Mouse (Mus musculus) thymus, postnatal 10 days (tissue): ENCODE measurements around the gene Mb21d2.

Experiments used
- DNase-seq, 2 experiments: peaks; one replicate each; pipeline ENCODE4 v3.0.0; 2021; ENCODE audit warnings: low spot score in 2 of 2

The Mb21d2 gene

DNA sequence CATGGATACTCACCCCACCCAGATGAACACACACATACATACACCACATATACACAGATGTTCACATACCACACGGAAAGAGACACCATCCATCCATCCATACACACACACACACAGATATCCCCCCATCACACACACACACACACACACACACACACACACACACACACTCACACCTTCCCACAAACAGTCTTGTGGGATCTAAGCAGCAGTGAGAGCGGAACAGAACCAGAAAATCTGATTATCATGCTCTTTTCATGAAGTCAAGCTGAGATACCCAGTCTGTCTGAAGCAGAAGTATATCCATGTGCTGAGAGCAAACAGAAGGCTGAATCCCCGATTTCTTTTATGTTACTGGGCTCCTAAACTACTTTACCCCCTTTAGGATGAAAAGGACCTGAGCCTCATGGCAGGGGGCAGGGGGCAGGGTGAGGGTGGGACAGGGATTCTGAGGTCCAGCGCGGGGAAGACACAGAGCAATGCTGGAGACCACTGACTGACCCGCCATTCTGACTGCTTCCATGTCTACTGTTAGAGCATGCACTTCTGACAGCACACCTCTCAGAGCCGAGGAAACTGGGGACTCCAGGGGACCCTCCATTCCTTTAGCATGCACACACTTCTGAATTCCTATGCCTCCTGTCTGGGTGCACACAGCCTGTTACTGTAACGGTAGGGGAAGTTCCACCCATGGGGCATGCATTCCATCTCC is 62.7 kb downstream of the Mb21d2 start:
- no peak for DNase-seq

DNA sequence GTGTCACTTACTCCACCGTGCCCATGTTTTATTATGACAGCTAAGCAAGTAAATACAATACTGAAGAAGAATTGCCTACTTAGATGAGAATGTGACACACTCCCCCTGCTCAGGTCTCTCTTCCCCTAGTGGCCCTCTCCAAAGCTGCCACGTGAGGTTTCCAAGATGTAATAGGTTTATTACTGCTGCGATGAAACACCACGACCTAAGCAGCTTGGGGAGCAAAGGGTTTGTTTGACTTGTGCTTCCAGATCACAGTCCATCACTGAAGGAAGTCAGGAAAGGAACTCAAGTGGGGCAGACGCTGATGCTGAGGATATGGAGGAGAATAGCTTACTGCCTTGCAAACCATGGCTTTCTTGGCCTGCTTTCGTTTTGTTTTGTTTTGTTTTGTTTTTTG is 65.9 kb downstream of the Mb21d2 start:
- no peak for DNase-seq

DNA sequence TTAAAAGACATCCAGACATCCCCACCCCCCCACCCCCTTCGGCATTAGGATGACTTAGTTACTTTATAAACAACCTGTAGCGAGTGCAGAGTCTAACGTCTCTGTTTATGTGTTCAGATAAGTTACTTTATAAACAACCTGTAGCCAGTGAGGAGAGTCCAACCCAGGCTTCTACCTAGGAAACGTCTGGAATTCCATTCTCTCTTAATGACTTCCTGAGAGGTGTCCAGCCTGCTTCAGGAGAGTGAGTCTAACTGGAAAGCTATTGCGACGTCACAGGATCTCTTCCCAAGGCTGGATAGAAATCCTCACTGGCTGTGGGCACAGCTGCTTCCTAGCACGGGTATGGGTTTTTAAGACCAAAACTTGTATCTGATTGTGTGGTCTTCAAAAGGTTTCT is 67.4 kb downstream of the Mb21d2 start:
- no peak for DNase-seq

DNA sequence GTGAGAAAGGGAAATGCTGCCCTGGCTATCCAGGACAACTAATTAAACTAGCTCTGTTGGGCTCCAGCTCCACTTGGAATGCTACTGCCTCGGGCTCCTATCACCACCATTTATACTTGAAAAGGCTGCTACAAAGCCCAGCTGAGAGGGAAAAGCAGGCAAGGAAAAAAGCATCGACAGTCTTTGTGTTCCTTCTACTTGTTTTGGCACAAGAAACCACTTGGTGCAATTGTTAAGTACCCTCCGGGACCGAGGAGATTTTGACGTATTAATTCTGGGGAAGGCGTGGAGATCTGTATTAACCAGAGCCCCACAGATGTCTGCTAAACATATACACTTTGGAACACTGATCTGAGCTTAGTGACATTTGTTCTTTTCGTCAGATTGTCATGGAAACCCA is 69.8 kb downstream of the Mb21d2 start:
- no peak for DNase-seq

DNA sequence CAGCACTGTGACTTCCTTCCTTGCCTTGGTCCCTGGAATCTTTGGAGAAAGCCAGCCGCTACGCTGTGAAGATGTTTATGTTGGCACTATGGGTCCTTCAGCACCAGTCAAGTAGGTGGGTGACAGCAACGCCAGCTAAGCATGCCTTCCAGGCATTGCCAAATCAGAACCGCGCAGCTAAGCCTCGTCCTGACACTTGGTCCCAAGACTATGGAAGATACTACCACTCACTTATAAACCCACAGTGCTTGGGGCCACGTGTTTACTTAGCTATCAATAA is 70.5 kb downstream of the Mb21d2 start:
- no peak for DNase-seq

DNA sequence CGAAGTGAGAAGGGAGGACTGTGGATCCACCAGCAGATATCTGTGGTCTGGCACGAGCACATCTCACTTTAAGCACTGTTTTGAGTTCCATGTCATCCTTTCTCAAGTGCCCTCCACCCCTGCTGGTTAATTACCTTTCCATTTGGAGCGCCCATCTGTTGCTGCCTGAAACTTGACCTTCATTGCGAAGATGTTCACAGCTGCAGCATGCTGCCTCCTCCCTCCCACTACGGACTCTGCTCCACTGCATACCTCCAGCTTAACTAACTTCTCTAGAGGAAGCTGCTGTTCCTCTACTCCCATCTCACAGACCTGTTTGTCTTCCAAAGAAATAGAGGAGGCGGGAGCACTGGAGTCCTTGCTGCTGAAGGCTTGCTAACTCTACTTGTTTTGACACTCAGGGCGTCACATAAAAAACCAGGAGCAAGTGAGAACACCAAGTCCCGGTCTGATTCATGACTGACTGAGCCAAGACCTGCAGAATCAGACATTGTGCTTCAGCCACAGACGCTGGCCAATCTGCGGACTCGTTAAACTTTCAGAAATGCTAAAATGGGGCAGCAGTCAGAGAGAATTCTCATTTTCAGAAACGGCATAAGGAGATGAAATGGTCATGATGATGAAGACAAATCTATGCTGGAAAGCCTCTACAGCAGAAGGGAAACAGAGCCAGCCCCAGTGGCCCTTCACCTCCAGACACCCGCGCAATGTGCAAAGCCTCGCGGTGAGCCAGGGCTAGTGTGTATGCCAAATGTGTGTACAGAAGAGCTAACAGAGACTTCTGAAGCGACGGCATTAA is 71.1 kb downstream of the Mb21d2 start:
- no peak for DNase-seq

DNA sequence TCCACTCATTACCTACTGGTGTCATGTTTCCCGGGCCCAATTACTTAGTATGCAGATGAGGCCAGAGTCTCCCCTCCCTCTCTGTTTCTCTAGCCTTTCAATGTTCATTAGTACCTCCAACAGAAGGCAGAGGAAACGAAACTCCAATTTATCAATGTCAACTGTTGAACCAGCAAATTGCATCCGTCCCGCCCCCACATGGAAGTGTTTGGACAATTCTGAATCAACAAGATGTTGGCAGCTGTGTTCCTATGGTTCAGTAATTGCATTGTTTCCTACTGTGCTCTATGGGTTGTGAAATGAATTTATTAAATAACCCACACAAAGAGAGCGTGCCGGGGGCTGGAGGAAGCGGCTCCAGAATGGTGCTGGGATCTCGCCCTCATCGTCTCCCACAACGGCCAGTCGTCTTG is 78.1 kb downstream of the Mb21d2 start:
- DNase-seq, result no peak

DNA sequence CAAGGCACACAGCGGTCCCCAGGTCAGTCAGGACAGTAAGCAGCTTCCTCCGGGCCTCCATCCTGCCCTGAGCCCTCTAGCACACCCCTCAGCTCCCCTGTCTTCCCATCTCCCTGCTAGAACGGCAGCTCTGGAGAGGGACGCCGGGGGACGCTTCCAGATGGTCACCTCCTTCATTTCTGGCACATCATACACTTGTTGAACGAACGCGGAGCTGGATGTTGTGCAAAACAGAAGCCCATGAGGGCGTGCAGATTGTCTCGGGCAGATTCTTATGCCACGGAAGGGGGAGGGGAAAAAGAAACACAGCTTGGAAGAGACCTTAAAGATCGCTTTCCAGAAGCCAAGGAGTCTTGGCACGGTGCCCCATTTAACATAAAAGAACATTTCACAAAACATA is 78.6 kb downstream of the Mb21d2 start:
- no peak for DNase-seq

DNA sequence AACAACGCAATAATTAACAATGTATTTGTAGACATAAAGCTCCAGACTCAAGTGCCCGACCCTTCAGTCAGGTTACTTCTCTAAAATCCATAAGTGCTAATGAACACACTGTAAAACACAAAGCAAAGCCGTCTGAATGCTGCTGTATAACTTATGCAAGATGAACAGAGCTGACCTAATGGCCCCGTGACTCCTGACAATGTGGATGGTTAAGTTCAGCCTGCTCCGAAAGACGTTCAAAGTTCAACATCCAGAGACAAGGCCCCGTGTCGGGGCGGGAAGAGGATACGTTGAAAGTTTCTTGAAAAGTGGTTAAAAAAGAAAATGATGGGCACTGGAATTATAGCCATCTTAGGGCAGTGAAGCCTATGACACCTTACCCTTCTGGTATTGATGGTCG is 83.3 kb downstream of the Mb21d2 start:
- DNase-seq, result no peak

DNA sequence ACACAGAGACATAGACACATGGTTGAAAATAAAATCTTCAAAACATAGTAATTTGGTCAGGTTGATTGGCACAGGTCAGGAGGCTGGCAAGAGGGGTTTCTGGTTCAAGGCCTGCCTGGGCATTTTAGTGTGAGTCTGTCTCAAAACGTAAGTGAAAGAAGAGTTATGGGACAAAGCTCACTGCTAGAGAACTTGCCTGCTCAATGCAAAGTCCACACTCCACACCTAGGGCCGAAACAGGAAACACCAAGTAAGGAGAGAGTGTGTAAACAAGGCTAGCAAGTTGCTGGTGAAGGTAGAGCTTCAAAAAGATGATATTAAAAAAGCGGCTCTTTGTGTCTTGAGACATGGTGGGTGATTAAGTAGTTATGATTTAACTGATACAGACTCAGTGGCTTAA is 84.1 kb downstream of the Mb21d2 start:
- DNase-seq, result no peak

DNA sequence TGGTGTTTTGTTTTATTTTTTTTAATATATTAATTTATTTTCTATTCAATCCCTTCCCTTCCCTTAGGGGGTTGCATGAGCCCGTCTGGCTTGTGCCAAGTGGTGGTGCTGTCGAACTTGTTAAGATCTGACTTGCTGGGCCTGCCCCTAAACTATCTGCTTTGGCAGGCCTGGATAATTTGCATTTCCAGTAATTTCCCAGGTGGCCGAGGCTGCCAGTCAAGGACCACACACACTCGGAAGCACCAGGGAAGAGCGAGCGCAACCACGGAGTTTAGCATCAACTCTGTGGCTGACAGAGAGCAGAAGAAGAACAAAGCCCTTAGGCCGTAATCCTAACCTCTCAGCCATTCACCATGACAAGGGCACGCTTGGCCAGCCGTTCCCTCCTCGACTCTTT is 88.4 kb downstream of the Mb21d2 start:
- DNase-seq, result no peak

DNA sequence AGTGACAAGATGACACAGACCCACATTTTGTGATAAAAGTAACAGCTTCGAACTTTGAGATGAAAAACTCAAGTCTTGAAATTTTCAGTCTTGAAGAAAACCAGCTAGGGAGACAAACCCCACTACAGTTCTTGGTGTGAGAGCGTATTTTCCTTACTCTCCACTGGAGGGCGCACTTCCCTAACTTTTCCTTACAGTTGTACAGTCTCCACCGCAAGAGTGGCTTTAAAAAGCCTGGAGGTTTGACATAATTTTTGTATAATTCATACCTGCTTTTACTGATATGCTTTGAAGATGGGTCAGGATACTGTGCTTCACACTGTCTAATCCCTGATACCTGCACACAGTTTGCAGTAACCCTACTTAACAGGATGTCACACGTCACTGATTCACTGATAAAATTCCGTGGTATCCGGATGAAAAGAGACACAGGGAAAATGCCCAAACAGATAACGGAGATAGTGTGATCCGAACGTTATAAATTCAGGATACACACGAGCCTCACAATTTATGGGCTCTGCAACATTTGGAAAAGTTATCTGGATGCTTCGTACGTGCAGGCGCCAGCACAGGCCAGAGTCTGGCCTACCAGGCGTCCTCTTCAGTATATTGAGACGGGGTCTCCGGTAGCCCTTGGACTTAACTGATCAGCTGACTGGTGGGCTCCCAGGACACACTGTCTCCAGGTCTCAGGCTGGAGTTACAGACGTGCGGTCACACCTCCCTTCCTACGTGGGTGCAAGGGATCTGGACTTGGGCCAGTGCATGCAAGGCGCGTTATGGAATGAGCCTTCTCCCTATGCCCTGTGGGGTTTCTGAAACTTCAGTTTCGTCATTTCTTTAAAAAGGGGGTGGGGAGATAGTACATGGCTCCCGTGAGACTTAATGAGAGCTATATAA is 89.1 kb downstream of the Mb21d2 start:
- peak in 1 of 2 experiments; percentile 25 for DNase-seq

DNA sequence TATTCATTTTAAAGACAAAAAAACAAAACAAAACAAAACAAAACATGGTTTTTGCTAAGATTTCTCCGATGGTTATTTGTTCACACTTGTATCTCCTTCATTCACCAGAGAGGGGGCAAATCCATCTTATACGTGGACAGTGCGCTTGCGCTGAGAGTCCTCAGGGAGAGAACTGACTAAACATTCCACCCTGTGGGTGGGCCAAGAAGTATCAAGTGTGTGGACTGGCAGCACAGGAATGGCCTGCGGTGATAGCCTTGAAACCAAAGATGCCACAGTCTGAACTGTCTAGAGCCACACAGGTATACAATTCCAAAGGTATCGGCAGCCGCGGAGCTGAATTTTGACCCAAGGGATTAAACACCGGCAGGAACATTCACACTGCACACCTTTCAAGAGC is 89.9 kb downstream of the Mb21d2 start:
- no peak for DNase-seq

DNA sequence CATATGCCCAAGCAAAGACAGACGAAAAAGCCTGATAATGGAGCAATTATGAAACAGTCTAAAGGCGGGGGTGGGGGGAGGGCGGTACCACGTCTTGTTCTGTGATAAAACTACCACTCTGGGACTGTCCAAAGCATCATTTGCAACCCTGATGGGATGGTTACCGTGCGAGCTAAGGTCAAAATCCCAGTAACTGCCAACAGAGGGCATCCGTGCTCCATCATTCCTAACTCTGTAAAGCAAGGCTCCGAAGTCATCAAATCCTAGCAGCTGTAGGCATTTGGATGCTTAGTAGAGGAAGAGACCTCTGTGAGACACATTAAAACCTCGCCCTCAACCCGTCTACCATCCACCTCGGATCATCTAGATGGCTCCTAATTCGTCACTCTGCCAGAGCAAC is 91.5 kb downstream of the Mb21d2 start:
- DNase-seq, result no peak

DNA sequence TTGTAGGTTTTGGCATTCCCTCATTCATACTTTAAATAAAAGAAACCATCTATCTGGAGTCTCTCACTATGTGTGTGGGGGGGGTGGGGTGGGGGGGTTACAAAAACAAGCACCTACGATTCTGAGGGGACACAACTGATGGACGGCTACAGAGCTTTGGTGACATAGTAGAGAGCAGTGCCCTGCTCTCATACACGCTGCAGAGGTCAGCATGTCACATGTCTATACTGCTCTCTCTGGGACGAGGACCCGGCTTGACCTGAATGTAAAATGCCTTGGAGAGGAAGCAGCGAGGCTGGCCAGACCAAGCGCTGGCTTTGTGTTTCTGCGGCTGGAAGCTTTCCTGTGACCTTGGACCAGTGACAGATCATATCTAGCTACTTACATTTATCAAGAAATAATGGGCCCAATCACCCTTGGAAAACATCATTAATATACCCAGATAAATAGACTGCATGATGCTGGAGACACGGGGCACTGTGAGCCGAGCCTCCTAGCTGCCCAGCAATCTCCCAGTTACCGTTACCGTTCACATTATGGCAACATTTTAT is 97.3 kb downstream of the Mb21d2 start:
- DNase-seq, result no peak

DNA sequence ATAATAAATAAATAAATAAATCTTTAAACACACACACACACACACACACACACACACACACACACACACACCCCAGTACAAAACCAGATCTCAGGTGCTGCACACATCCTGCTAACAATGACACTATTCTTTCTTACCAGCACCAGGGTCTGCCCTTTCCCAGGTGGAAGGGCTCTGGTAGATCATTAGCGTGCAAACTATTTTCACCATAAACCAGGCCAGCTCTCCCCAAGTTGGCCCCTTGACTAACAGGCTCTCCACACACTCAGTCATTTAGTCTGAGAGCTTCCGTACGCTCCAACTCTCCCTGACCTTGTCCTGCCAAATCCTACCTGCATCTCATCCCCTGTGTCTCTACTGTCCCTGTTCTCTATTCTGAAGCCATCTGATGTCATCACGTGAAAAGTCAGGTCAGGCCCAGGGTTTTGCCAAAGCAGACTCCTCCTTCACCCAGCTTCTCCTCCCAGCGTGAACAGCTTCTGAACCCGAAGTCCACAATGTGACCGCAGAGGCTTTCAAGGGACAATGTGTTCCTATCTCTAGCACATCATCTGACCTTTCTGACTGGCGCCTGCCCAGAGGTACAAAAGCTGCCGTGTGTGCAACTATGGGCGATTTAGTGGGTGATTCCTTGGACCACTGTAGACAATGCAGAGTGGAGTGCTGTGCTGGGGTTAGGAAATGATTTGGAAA is 100.1 kb downstream of the Mb21d2 start:
- DNase-seq, result no peak

DNA sequence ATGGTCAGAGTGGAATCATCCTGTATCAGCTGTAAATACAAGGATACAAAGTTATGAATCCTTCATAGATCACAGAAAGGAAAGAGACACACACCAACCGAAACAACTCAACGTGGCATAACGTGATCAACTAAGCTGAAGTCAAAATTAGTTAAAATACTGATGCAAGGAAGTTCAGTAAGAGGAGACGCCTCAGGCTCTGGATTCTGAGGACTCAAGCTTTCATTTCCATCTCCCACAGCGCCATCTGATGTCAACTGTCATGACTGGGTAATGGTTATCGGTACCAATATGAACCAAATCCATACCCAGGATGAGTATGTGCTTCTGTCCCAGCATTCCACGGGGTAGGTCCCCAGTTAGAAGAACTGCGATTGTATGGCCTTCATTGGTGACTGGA is 104.7 kb downstream of the Mb21d2 start:
- DNase-seq, result no peak

DNA sequence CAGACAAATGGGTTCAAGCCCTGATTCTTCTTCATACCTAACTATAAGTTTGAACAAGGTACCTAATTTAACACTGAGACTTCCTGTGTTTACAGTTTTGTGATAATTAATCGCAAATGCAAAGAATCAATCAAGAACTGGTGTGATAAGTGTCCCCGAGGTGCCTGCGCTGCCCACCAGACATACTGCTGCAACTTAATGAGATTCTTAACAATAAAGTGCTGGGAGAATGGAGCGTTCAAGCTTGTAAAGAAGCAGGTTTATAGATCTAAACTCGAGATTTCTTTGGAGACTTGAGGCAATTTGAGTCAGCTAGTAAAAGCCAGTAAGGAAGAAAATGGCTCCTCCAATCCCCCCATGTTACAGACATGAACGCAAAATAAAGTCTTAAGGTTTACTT is 107.7 kb downstream of the Mb21d2 start:
- DNase-seq, result no peak

DNA sequence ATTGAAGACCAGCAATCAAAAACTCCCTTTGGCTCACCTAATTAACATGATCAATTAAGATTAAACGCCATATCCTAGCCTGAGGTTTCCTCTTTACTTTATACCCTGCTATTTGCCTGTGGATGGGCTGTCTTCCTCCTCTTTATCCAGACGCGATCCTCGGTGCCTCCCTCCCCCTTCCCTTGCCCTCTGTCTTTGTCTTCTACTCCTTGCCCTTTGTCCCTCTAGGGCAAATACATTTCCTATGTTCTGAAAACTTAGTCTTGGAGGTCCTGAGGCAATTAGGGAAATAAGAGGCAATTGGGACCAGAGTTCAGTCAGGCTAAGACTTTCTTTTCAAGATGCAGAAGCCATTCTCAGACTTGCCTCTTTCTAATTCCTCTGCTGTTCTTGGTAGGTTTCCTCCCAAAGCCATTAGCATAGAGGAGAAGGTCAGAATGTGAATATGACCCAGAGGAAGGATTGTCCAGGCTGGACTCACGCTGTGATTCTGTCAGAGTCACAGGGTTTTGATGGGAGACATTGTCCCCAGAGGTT is 110.7 kb downstream of the Mb21d2 start:
- DNase-seq, result no peak

DNA sequence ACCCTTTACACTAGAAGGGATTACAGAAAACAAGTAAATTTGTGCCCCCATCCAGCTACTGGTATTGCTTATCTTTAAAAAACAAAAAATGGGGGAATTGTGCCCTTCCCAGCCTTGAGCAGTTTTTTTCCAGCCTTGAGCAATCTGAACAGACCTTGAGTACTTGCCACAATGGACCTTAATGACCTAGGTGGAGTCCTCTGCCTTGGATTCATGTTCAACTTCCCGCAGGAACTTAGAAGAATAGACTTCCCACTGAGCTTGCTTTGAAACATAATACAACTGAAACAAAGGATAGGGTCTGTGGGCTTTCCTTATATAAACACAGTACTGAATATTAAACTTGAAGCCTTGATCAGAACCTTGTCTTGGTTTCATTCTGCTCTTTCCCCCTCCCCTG is 116.2 kb downstream of the Mb21d2 start:
- DNase-seq, result no peak

DNA sequence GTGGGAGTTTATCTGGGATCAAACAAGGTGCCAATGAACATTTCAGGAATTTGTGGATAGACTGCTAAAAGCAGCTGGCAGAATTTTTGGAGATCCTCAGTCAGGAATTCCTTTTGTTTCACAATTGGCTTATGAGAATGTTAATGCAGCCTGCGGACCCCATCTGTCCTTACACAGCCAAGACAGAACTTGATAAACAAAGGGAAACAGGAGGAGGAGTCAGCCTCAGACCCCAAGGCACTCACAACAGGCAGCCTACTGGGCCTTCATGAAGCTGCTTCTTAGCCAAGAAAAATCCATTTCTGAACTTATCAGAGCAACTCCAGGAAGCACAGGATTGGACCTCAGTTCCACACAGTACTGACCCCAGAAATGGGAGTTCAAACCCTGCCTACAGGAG is 120.4 kb downstream of the Mb21d2 start:
- DNase-seq, result no peak

DNA sequence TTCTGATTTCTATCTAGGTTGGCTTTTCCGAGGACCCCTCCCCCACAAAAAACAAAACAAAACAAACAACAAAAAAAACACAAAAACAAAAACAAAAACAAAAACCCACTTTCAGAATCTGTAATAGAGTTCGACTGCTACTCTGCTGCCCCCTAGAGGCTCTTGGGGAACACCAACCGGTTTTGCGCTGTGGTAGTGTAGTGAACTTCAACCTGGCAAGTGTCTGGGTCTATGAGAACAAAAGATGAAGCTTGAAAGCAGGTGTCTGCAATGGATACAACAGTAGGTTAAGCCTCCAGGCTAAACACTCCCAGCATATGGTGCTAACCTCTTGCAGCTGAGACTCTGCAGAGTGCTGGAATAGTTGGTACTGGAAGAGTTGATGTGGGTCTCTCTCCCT is 136.4 kb downstream of the Mb21d2 start:
- no peak for DNase-seq
